Mouse (Mus musculus) lung, embryonic 14.5 days (tissue): ENCODE measurements around the gene Ehmt2. TPM values are rescaled to one million over a fixed set of nuclear protein-coding genes. Genes with fewer than 3 reads are reported as not detected.
"Not testable (repeated sequence)": the region's sequence is repeated elsewhere in the genome, so short reads cannot be mapped to it uniquely, and the experiment has no call there.

Experiments used
- ATAC-seq: fragments of 200-750 bp; cut with Nextera tagmentation; 2 replicates; pipeline ENCODE4 v1.8.0; 2017; ENCODE audit warnings: mild to moderate bottlenecking, moderate TSS enrichment, moderate library complexity; ENCODE audit not compliant: insufficient read depth
- DNase-seq: peaks from one replicate; pipeline ENCODE4 v3.0.0-alpha.2; 2015
- H3K27ac ChIP-seq: fragments of 300-500 bp; sonication (generic); 2 replicates; pipeline ENCODE4 v1.5.1; 2014; ENCODE audit warnings: low read depth, mild to moderate bottlenecking, moderate library complexity
- H3K27me3 ChIP-seq: fragments of 300-500 bp; sonication (generic); 2 replicates; pipeline ENCODE4 v1.6.1; 2014; ENCODE audit warnings: low read length, control low read depth; ENCODE audit not compliant: insufficient read depth
- H3K36me3 ChIP-seq: fragments of 300-500 bp; sonication (generic); 2 replicates; pipeline ENCODE4 v1.6.1; 2014; ENCODE audit warnings: control low read depth; ENCODE audit not compliant: insufficient read depth
- H3K4me1 ChIP-seq: fragments of 300-500 bp; sonication (generic); 2 replicates; pipeline ENCODE4 v1.6.1; 2014; ENCODE audit warnings: antibody characterized with exemption, control low read depth; ENCODE audit not compliant: insufficient read depth
- H3K4me2 ChIP-seq: fragments of 300-500 bp; sonication (generic); 2 replicates; pipeline ENCODE4 v1.6.1; 2014; ENCODE audit warnings: mild to moderate bottlenecking
- H3K4me3 ChIP-seq: fragments of 300-500 bp; sonication (generic); 2 replicates; pipeline ENCODE4 v1.5.1; 2014; ENCODE audit warnings: low read depth, low read length
- H3K9ac ChIP-seq: fragments of 300-500 bp; sonication (generic); 2 replicates; pipeline ENCODE4 v1.6.1; 2014
- H3K9me3 ChIP-seq: fragments of 300-500 bp; sonication (generic); 2 replicates; pipeline ENCODE4 v1.6.1; 2016; ENCODE audit warnings: low read depth, low read length, control low read depth
- CTCF ChIP-seq: IDR thresholded peaks from 2 replicates; pipeline ENCODE4 v1.5.1; 2016; ENCODE audit warnings: antibody characterized with exemption, low read depth
- WGBS: fragments of 180-500 bp; shearing (Covaris S2); extraction: QIAGEN DNeasy Blood & Tissue Kit; methylation state at CpG from one replicate; pipeline ENCODE4 v1.1.7; 2014; 5-methylcytosine and 5-hydroxymethylcytosine counted together
- polyA plus RNA-seq: library from polyadenylated mRNA; unstranded; fragments of >200 nt; fragmentation: Nextera tagmentation; extraction: Ambion mirVana; gene quantifications from 2 replicates; pipeline ENCODE4 v1.2.1, GENCODE M21; 2014

Ehmt2 gene
- polyA plus RNA-seq, 1 experiment from 2014 or later: 71.0 TPM

DNA sequence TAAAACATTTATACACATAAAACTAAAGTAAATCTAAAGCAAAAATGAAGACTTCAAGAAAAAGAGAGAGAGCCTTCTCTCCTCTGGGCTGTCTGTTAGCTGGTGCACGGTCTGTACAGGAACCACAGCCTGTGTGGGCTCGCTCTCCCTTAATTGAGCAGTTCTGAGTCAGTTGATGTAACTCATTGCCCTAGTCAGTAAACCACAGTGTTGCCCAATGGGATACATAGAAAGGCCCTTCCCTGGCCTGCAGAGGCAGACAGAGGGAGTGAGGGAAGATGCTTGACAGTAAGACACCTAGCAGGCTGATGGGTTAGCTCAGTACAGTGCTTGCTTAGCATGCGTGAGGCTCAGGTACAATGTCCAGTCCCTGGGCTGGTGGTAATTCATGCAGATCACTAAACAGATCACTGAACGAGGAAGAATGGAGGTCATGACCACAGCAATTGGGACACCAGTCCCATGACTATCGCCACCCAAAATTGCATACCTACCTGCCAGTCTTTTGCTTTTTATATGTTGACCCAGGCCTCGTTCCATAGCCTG lies 39.8 kb downstream of the Ehmt2 start:
- 79% methylated on average over 6 of the region's 6 CpGs for WGBS
- TF ChIP-seq CTCF: no peak
- no peaks in the 10 kb centered on the region for H3K9me3 ChIP-seq

GRCm38 (mm10) chr17:34941344-34942041 lies 43.2 kb downstream of the Ehmt2 start:
- Histone ChIP-seq H3K4me2 (peak overlapping the region; percentile 48), H3K9me3 (no peaks in the 10 kb centered on the region), H3K36me3 (no peaks in the 10 kb centered on the region), H3K27ac (peak overlapping the region; percentile 61; the same call in 1 of the 2 replicates), H3K9ac (peak overlapping the region; percentile 36), H3K27me3 (no peaks in the 10 kb centered on the region), H3K4me3 (peak overlapping the region; percentile 13), H3K4me1 (0 out of 2 replicates have a peak, but pooled peaks cover 4% of the 10 kb centered on the region)
- DNase-seq: peak; percentile 55
- peak; percentile 77; the same call in 1 of the 2 replicates for ATAC-seq
- no peak for TF ChIP-seq CTCF
- 6% methylated on average over 15 of the region's 15 CpGs for WGBS

More for the DNA sequence above, 39.8 kb downstream of the Ehmt2 start:
- peaks cover 4% of the 10 kb centered on the region; the same call in 1 of the 2 replicates for H3K36me3 ChIP-seq
- H3K4me3 ChIP-seq: no peak overlapping the region
- no peak overlapping the region for H3K27ac ChIP-seq
- 0 out of 2 replicates have a peak, but pooled peaks cover 4% of the 10 kb centered on the region for H3K4me1 ChIP-seq
- DNase-seq (no peak), ATAC-seq (no peak)
- no peaks in the 10 kb centered on the region for H3K27me3 ChIP-seq
- no peak overlapping the region for H3K9ac ChIP-seq
- no peak overlapping the region for H3K4me2 ChIP-seq

DNA sequence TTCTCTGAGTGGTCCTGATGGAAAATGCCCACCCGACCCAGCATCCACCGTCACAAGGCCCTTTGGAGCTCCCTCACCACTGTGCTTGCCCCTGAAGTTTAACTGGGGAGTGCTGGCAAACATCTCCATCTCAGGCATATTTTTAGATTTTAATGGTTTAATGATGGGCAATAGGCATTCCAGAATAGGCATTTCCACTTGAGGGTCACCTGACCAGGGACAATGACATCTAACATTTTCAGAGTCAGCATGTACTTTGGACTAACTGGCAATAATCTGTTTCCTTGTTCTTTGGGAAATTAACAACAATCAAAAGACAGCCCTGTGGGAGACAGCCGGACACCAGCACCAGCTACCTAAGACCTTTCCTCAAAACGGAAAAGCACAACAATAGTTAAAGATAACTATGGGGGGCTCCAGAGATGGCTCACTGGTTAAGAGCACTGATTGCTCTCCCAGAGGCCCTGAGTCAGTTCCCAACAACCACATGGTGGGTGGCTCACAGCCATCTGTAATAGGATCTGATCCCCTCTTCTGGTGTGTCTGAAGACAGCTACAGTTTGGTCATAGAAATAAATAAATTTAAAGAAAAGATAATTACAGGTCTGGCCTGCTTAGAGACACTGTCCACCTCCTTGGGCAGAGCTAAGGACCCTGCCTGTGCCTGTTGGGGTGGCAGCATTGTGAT lies 45.0 kb downstream of the Ehmt2 start:
- Histone ChIP-seq H3K4me3 (no peak overlapping the region), H3K27ac (no peak overlapping the region), H3K27me3 (no peaks in the 10 kb centered on the region), H3K9me3 (no peaks in the 10 kb centered on the region), H3K36me3 (no peaks in the 10 kb centered on the region), H3K9ac (no peak overlapping the region), H3K4me2 (no peak overlapping the region), H3K4me1 (0 out of 2 replicates have a peak, but pooled peaks cover 4% of the 10 kb centered on the region)
- DNase-seq (no peak), ATAC-seq (no peak)
- no peak for TF ChIP-seq CTCF
- 78% methylated on average over 4 of the region's 4 CpGs for WGBS

- Histone ChIP-seq H3K9me3 (no peaks in the 10 kb centered on the region), H3K36me3 (peaks cover under 1% of the 10 kb centered on the region), H3K4me2 (no peak overlapping the region), H3K9ac (no peak overlapping the region), H3K4me1 (0 out of 2 replicates have a peak, but pooled peaks cover 4% of the 10 kb centered on the region), H3K27me3 (no peaks in the 10 kb centered on the region), H3K27ac (no peak overlapping the region), H3K4me3 (no peak overlapping the region)
- DNase-seq: peak; percentile 25
- no peak for TF ChIP-seq CTCF
- ATAC-seq: no peak
Measured at GRCm38 (mm10) chr17:34944362-34944761, 46.1 kb downstream of the Ehmt2 start.

- Histone ChIP-seq H3K27ac (no peak overlapping the region), H3K36me3 (peaks cover 23% of the 10 kb centered on the region), H3K4me2 (no peak overlapping the region), H3K4me1 (peaks cover 10% of the 10 kb centered on the region), H3K9me3 (no peaks in the 10 kb centered on the region), H3K9ac (no peak overlapping the region), H3K4me3 (no peak overlapping the region), H3K27me3 (no peaks in the 10 kb centered on the region)
- 84% methylated on average over 5 of the region's 5 CpGs for WGBS
- DNase-seq: no peak
- TF ChIP-seq CTCF: no peak
- ATAC-seq: no peak
Measured at GRCm38 (mm10) chr17:34946486-34947140, 48.3 kb downstream of the Ehmt2 start.

GRCm38 (mm10) chr17:34947606-34948005 lies 49.3 kb downstream of the Ehmt2 start:
- Histone ChIP-seq H3K27me3 (no peaks in the 10 kb centered on the region), H3K4me2 (no peak overlapping the region), H3K4me1 (peaks cover 8% of the 10 kb centered on the region), H3K4me3 (no peak overlapping the region), H3K9ac (no peak overlapping the region), H3K27ac (no peak overlapping the region), H3K36me3 (peaks cover 25% of the 10 kb centered on the region), H3K9me3 (no peaks in the 10 kb centered on the region)
- ATAC-seq (no peak), DNase-seq (peak; percentile 80)
- WGBS: 19% methylated on average over 8 of the region's 8 CpGs
- peak; percentile 61 for TF ChIP-seq CTCF

- not testable (repeated sequence) for H3K9ac ChIP-seq, H3K9me3 ChIP-seq, H3K27ac ChIP-seq, H3K4me1 ChIP-seq, H3K27me3 ChIP-seq, ATAC-seq, H3K4me2 ChIP-seq, H3K4me3 ChIP-seq
- peak; percentile 21 for DNase-seq
- WGBS: 49% methylated on average over 9 of the region's 9 CpGs
- peaks cover 25% of the 10 kb centered on the region for H3K36me3 ChIP-seq
Measured at GRCm38 (mm10) chr17:34948721-34949552, 50.7 kb downstream of the Ehmt2 start.
